Mouse (Mus musculus) brain, embryonic 14.5 days (tissue): ENCODE measurements around the gene Nckap5. TPM values are rescaled to one million over a fixed set of nuclear protein-coding genes. Genes with fewer than 3 reads are reported as not detected.

Experiments
- DNase-seq: peaks from one replicate; pipeline ENCODE4 v3.0.0-alpha.2; 2011; ENCODE audit warnings: low read depth
- CTCF ChIP-seq: fragments of 200-500 bp; IDR thresholded peaks from 2 replicates; pipeline ENCODE4 v1.5.1; 2012; ENCODE audit warnings: inconsistent platforms, mild to moderate bottlenecking, moderate library complexity, borderline replicate concordance; ENCODE audit not compliant: insufficient read depth, insufficient read length; ENCODE audit errors: extremely low read depth
- POLR2A ChIP-seq: fragments of 200-500 bp; IDR thresholded peaks from 2 replicates; pipeline ENCODE4 v1.6.1; 2012; ENCODE audit warnings: mild to moderate bottlenecking, inconsistent platforms, borderline replicate concordance; ENCODE audit not compliant: poor library complexity, insufficient read depth, insufficient read length, severe bottlenecking; ENCODE audit errors: extremely low read depth
- polyA plus RNA-seq: library from polyadenylated mRNA; depleted of rRNA; stranded (reverse); fragments of >200 nt; gene quantifications from 2 replicates; pipeline ENCODE4 v1.2.3, GENCODE M21; 2012

Gene Nckap5
- polyA plus RNA-seq, 1 experiment = 13.9 TPM

- DNase-seq = no peak
- TF ChIP-seq CTCF = no peak
- TF ChIP-seq POLR2A = no peak
These were observed 325.9 kb downstream of the Nckap5 start for GRCm38 (mm10) chr1:126504717-126505116.

- no peak for TF ChIP-seq POLR2A
- TF ChIP-seq CTCF = no peak
- peak; percentile 46 for DNase-seq
These were observed 327.9 kb downstream of the Nckap5 start for GRCm38 (mm10) chr1:126502741-126503140.

- DNase-seq = no peak
- TF ChIP-seq POLR2A (no peak), CTCF (peak; percentile 11; the same call in 1 of the 2 replicates)
These were observed 333.9 kb downstream of the Nckap5 start for GRCm38 (mm10) chr1:126496722-126497121.

- TF ChIP-seq POLR2A = no peak
- peak; percentile 15; the same call in 1 of the 2 replicates for TF ChIP-seq CTCF
- peak; percentile 81 for DNase-seq
These were observed 338.2 kb downstream of the Nckap5 start for GRCm38 (mm10) chr1:126492206-126493071.

- no peak for DNase-seq
- TF ChIP-seq POLR2A = no peak
- no peak for TF ChIP-seq CTCF
These were observed 339.2 kb downstream of the Nckap5 start for GRCm38 (mm10) chr1:126491412-126491811.

GRCm38 (mm10) chr1:126490256-126490655 is 340.3 kb downstream of the Nckap5 start:
- DNase-seq = peak; percentile 31
- TF ChIP-seq CTCF (no peak), POLR2A (no peak)

GRCm38 (mm10) chr1:126484664-126485087 is 345.9 kb downstream of the Nckap5 start:
- TF ChIP-seq POLR2A (no peak), CTCF (no peak)
- peak; percentile 53 for DNase-seq

GRCm38 (mm10) chr1:126483665-126484064 is 346.9 kb downstream of the Nckap5 start:
- TF ChIP-seq POLR2A (no peak), CTCF (no peak)
- DNase-seq = no peak

GRCm38 (mm10) chr1:126481459-126482228 is 349.0 kb downstream of the Nckap5 start:
- no peak for TF ChIP-seq CTCF
- TF ChIP-seq POLR2A = no peak

GRCm38 (mm10) chr1:126473044-126473443 is 357.6 kb downstream of the Nckap5 start:
- TF ChIP-seq POLR2A = no peak
- no peak for TF ChIP-seq CTCF

More at GRCm38 (mm10) chr1:126481459-126482228, 349.0 kb downstream of the Nckap5 start:
- no peak for DNase-seq

GRCm38 (mm10) chr1:126471419-126471818 is 359.2 kb downstream of the Nckap5 start:
- no peak for DNase-seq
- TF ChIP-seq CTCF (no peak), POLR2A (no peak)

More at GRCm38 (mm10) chr1:126473044-126473443, 357.6 kb downstream of the Nckap5 start:
- DNase-seq = no peak

- no peak for DNase-seq
- no peak for TF ChIP-seq CTCF
- TF ChIP-seq POLR2A = no peak
These were observed 359.7 kb downstream of the Nckap5 start for GRCm38 (mm10) chr1:126470883-126471282.
